Mouse (Mus musculus) G1E (cell line): ENCODE measurements at regions not wholly inside any gene's neighbourhood (a gene's known extent, or its start where the extent isn't known, plus 50 kb on each side); places are given as distances from the start of the nearest gene placed in this dataset.

Experiments
- ATAC-seq: 2 replicates; pipeline ENCODE4 v1.8.0; 2016; ENCODE audit warnings: mild to moderate bottlenecking; ENCODE audit not compliant: insufficient number of reproducible peaks, poor library complexity, low FRiP score, severe bottlenecking; ENCODE audit errors: extremely low read depth
- DNase-seq: peaks from one replicate; pipeline ENCODE4 v3.0.0; 2012; ENCODE audit warnings: low spot score
- H3K27me3 ChIP-seq: 2 replicates; pipeline ENCODE4 v1.6.1; 2012; ENCODE audit warnings: mild to moderate bottlenecking, low read length, inconsistent platforms; ENCODE audit not compliant: insufficient read depth
- H3K36me3 ChIP-seq: replicated peaks from 2 replicates; pipeline ENCODE3; 2012; ENCODE audit warnings: mild to moderate bottlenecking, inconsistent platforms
- H3K4me1 ChIP-seq: 2 replicates; pipeline ENCODE4 v1.6.1; 2012; ENCODE audit warnings: low read depth, low read length, inconsistent platforms, mixed read lengths; ENCODE audit not compliant: insufficient read depth
- H3K4me3 ChIP-seq: 2 replicates; pipeline ENCODE4 v1.5.1; 2012; ENCODE audit warnings: low read depth, mild to moderate bottlenecking, inconsistent platforms, low read length, moderate library complexity, mixed read lengths
- H3K9me3 ChIP-seq: replicated peaks from 2 replicates; pipeline ENCODE4 v1.6.1; 2012; ENCODE audit warnings: inconsistent platforms
- CTCF ChIP-seq: IDR thresholded peaks from 2 replicates; pipeline ENCODE4 v1.5.1; 2012; ENCODE audit warnings: low read depth, low read length, inconsistent platforms, mixed read lengths
- GATA1 ChIP-seq: IDR thresholded peaks from 2 replicates; pipeline ENCODE4 v1.6.1; 2012; ENCODE audit warnings: borderline replicate concordance, low read length, inconsistent platforms, mixed read lengths
- GATA2 ChIP-seq: IDR thresholded peaks from 2 replicates; pipeline ENCODE4 v1.6.1; 2012; ENCODE audit warnings: low read depth, low read length, inconsistent platforms, borderline replicate concordance

GRCm38 (mm10) chr6:84261483-84261882, 253.1 kb downstream of the Dysf start:
- TF ChIP-seq GATA2 = no peak
- no peak for TF ChIP-seq CTCF
- no peak for TF ChIP-seq GATA1
- Histone ChIP-seq H3K27me3 (peaks cover 2% of the 10 kb centered on the region; the same call in 1 of the 2 replicates), H3K36me3 (no peaks in the 10 kb centered on the region), H3K4me1 (no peaks in the 10 kb centered on the region), H3K9me3 (no peaks in the 10 kb centered on the region), H3K4me3 (no peak overlapping the region)
- DNase-seq (no peak), ATAC-seq (no peak)
